Mouse (Mus musculus) C2C12 (cell line): ENCODE results near the gene Gtf3c5. TPM values are rescaled to one million over a fixed set of nuclear protein-coding genes. Genes with fewer than 3 reads are reported as not detected.

Experiments used
- H3K27me3 ChIP-seq: one replicate; pipeline ENCODE4 v1.6.1; 2011; ENCODE audit not compliant: control insufficient read depth, insufficient read depth, insufficient read length
- H3K36me3 ChIP-seq: one replicate; pipeline ENCODE4 v1.6.1; 2011; ENCODE audit not compliant: control insufficient read depth, insufficient read depth
- H3K4me3 ChIP-seq: one replicate; pipeline ENCODE4 v1.5.1; 2011; ENCODE audit warnings: mild to moderate bottlenecking, control low read depth; ENCODE audit not compliant: poor library complexity, insufficient read depth, severe bottlenecking
- H3K79me2 ChIP-seq: one replicate; pipeline ENCODE4 v1.6.1; 2011; ENCODE audit not compliant: control insufficient read depth, insufficient read depth
- H3K79me3 ChIP-seq: one replicate; pipeline ENCODE4 v1.6.1; 2011; ENCODE audit warnings: low read depth, control low read depth
- H3ac ChIP-seq: one replicate; pipeline ENCODE3; 2011; ENCODE audit warnings: low read depth; ENCODE audit not compliant: control insufficient read depth, insufficient read length
- CEBPB ChIP-seq: IDR thresholded peaks from one replicate; pipeline ENCODE4 v1.6.1; 2011; ENCODE audit warnings: low read depth, mild to moderate bottlenecking, control low read depth, moderate library complexity
- CTCF ChIP-seq: IDR thresholded peaks from one replicate; pipeline ENCODE4 v1.5.1; 2011; ENCODE audit not compliant: control insufficient read depth, insufficient read depth, insufficient read length
- FOSL1 ChIP-seq: IDR thresholded peaks from one replicate; pipeline ENCODE4 v1.8.0; 2011; ENCODE audit warnings: mild to moderate bottlenecking, low read length; ENCODE audit not compliant: poor library complexity, insufficient read depth, severe bottlenecking
- MAX ChIP-seq: IDR thresholded peaks from one replicate; pipeline ENCODE4 v1.6.1; 2011; ENCODE audit warnings: mild to moderate bottlenecking, control low read depth
- MYOD1 ChIP-seq: IDR thresholded peaks from one replicate; pipeline ENCODE4 v1.6.1; 2011; ENCODE audit warnings: low read depth; ENCODE audit not compliant: control insufficient read depth, insufficient read length
- MYOG ChIP-seq: IDR thresholded peaks from one replicate; pipeline ENCODE4 v1.6.1; 2011; ENCODE audit not compliant: control insufficient read depth, insufficient read length; ENCODE audit errors: extremely low read depth
- USF1 ChIP-seq: IDR thresholded peaks from one replicate; pipeline ENCODE4 v1.6.1; 2011; ENCODE audit warnings: low read depth, mild to moderate bottlenecking, control low read depth, moderate library complexity
- polyA plus RNA-seq: library from polyadenylated mRNA; unstranded; fragments of >200 nt; fragmentation: generic; extraction: Trizol; gene quantifications from one replicate; pipeline ENCODE4 v1.2.1, GENCODE M21; 2012; ENCODE audit warnings: missing spikeins

The Gtf3c5 gene
- polyA plus RNA-seq, 1 experiment: 28.1 TPM

- H3K79me2 ChIP-seq: no peaks in the 10 kb centered on the region
- no peak for TF ChIP-seq CTCF
- no peaks in the 10 kb centered on the region for H3K36me3 ChIP-seq
Observed at GRCm38 (mm10) chr2:28545976-28546375, 37.6 kb downstream of the Gtf3c5 start.

GRCm38 (mm10) chr2:28543894-28544293 is 39.7 kb downstream of the Gtf3c5 start:
- Histone ChIP-seq H3K27me3 (no peaks in the 10 kb centered on the region), H3K4me3 (no peak overlapping the region), H3K36me3 (no peaks in the 10 kb centered on the region), H3K79me2 (no peaks in the 10 kb centered on the region), H3ac (no peak overlapping the region), H3K79me3 (no peaks in the 10 kb centered on the region)
- no peak for TF ChIP-seq USF1
- TF ChIP-seq CEBPB: no peak
- TF ChIP-seq MAX: no peak
- TF ChIP-seq CTCF: no peak
- TF ChIP-seq MYOG: no peak
- TF ChIP-seq MYOD1: no peak
- no peak for TF ChIP-seq FOSL1

More at GRCm38 (mm10) chr2:28545976-28546375, 37.6 kb downstream of the Gtf3c5 start:
- H3K4me3 ChIP-seq: no peak overlapping the region
- H3K27me3 ChIP-seq: no peaks in the 10 kb centered on the region
- H3K79me3 ChIP-seq: no peaks in the 10 kb centered on the region
- no peak overlapping the region for H3ac ChIP-seq

- H3K79me2 ChIP-seq: no peaks in the 10 kb centered on the region
- H3K36me3 ChIP-seq: no peaks in the 10 kb centered on the region
Observed at GRCm38 (mm10) chr2:28540587-28541227, 42.8 kb downstream of the Gtf3c5 start.

GRCm38 (mm10) chr2:28539949-28540348 is 43.6 kb downstream of the Gtf3c5 start:
- Histone ChIP-seq H3K79me3 (no peaks in the 10 kb centered on the region), H3K36me3 (no peaks in the 10 kb centered on the region), H3K4me3 (no peak overlapping the region), H3K79me2 (no peaks in the 10 kb centered on the region), H3K27me3 (no peaks in the 10 kb centered on the region), H3ac (no peak overlapping the region)
- TF ChIP-seq MAX (no peak), USF1 (peak; percentile 6), FOSL1 (no peak)

More at GRCm38 (mm10) chr2:28540587-28541227, 42.8 kb downstream of the Gtf3c5 start:
- no peak overlapping the region for H3K4me3 ChIP-seq
- H3K79me3 ChIP-seq: no peaks in the 10 kb centered on the region
- H3ac ChIP-seq: no peak overlapping the region
- TF ChIP-seq CEBPB (no peak), MYOD1 (no peak), USF1 (no peak)
- no peaks in the 10 kb centered on the region for H3K27me3 ChIP-seq

- no peaks in the 10 kb centered on the region for H3K79me3 ChIP-seq
- no peaks in the 10 kb centered on the region for H3K27me3 ChIP-seq
- no peak overlapping the region for H3K4me3 ChIP-seq
- no peaks in the 10 kb centered on the region for H3K36me3 ChIP-seq
- no peak overlapping the region for H3ac ChIP-seq
- no peaks in the 10 kb centered on the region for H3K79me2 ChIP-seq
- TF ChIP-seq USF1 (peak; percentile 74), MYOD1 (peak; percentile 43), CEBPB (no peak)
Observed at GRCm38 (mm10) chr2:28539206-28539605, 44.3 kb downstream of the Gtf3c5 start.

- H3K36me3 ChIP-seq: no peaks in the 10 kb centered on the region
- no peaks in the 10 kb centered on the region for H3K79me2 ChIP-seq
- H3K4me3 ChIP-seq: no peak overlapping the region
- H3K79me3 ChIP-seq: no peaks in the 10 kb centered on the region
- TF ChIP-seq CTCF: no peak
- H3ac ChIP-seq: no peak overlapping the region
- H3K27me3 ChIP-seq: no peaks in the 10 kb centered on the region
Observed at GRCm38 (mm10) chr2:28538817-28539128, 44.8 kb downstream of the Gtf3c5 start.
